Mouse (Mus musculus): ENCODE results near the gene Gm49721. TPM values are rescaled to one million over a fixed set of nuclear protein-coding genes. Genes with fewer than 3 reads are reported as not detected.
"Not testable (repeated sequence)": the region's sequence is repeated elsewhere in the genome, so short reads cannot be mapped to it uniquely, and the experiment has no call there.

The Gm49721 gene
- polyA plus RNA-seq (2015; fragmentation: Nextera tagmentation; extraction: Ambion mirVana), result 0.61 TPM in 1 of 2 replicates, not detected in the other

DNA sequence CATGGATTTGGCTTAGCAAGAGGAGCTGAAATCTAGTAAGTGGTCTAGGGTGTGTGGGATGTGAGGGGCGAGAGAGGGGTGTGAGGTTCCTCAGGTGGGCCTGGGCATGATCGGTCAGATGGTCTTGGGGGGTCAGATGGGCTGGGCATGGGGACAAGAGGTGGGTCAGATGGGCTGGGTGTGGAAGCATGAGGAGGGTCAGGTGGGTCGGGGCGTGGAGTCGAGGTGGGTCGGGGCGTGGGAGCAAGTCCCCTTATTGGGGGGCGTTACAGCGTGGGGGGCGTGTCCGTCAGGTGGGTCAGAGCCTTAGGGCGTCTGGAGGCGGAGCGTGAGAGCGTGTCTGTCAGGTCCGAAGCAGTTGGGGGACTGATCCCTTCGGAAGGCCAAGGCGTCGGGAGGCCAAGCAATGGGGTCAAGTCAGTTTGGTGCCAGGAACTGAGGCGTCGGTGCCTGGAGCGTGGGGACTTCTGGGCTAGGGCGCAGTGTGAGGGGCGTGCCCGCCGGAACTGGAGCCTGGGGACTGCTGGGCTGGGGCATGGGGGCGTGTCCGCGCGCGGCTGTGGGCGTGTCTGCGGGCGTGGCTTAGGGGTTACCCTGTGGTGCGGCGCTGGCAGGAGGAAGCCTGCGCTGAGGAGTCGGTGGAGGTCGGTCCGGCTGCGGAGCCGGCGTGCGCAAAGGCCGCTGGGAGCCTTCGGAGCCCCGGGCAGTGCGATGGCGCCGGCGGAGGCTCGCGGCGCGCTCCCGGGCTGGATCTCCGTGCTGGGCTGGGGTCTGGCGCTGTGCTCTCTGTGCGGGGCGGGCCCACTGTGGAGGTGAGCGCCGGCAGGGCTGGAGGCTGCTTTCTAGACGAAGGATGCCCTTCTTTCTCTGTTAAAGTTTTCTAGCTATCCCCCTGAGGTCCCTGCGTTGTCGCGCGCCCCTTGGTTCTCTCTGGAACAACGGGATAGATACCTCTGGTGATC lies at the start of gene Gm49721:
TSS of gene Gm49721 (plus strand) at position 618 of the 962 bp plus-strand sequence.
- 1% methylated on average over 52 of the region's 68 CpGs for WGBS
- Histone ChIP-seq H3K4me3 (peak within 1 kb of the TSS; percentile 53), H3K4me2 (peak within 1 kb of the TSS; percentile 58), H3K9ac (peak within 1 kb of the TSS; percentile 77)
- H3K36me3 ChIP-seq, H3K27me3 ChIP-seq, H3K9me3 ChIP-seq, H3K27ac ChIP-seq, H3K4me1 ChIP-seq: not testable (repeated sequence)
- ATAC-seq (ENCODE audit: insufficient number of reproducible peaks, insufficient read depth, low FRiP score, low TSS enrichment, low read depth), result peak; percentile 95

DNA sequence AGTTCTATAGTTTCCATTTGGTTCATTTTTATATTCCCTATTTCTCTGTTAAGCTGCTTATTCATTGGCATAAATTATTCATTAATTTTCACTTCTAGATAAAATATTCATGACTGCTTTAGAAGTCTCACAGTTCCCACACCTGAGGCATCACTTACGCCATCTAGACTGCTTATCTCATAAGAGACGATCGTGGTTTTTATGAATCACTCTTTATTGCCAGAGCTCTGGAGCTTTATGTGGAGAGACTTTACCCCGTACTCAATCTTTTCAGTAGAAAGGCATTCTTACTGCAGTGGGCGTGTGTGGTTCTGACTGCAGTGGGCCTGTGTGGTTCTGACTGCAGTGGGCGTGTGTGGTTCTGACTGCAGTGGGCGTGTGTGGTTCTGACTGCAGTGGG lies 47.1 kb upstream of the Gm49721 start:
- H3K27me3 ChIP-seq; ATAC-seq (ENCODE audit: insufficient number of reproducible peaks, insufficient read depth, low FRiP score, low TSS enrichment, low read depth): not testable (repeated sequence)
- 98% methylated on average over 7 of the region's 7 CpGs for WGBS

DNA sequence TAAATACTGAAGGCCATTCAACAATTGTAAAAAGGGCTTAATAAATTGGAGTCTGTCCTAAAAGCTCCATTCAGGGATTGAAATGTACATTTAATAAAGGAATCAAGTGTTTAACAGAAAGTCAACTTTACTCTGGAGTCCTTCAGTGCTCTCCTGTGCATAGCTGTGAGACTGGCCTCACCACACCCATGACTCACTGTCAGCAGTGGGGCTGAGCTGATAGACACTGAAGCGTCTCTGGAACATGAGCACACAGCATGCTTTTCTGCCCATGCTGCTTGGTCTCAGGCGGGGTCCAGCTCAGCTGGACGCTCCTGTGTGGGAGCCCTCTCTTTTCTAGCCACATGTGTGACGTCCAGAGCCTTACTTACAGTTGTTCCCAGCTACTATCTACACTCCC lies 36.1 kb upstream of the Gm49721 start:
- not testable (repeated sequence) for H3K36me3 ChIP-seq; ATAC-seq (ENCODE audit: insufficient number of reproducible peaks, insufficient read depth, low FRiP score, low TSS enrichment, low read depth)
- no CpG with 5 or more reads among the region's 4 CpGs for WGBS

More for the DNA sequence above, 47.1 kb upstream of the Gm49721 start:
- H3K27ac ChIP-seq, H3K9me3 ChIP-seq, H3K36me3 ChIP-seq, H3K4me2 ChIP-seq, H3K4me1 ChIP-seq, H3K9ac ChIP-seq, H3K4me3 ChIP-seq: not testable (repeated sequence)

DNA sequence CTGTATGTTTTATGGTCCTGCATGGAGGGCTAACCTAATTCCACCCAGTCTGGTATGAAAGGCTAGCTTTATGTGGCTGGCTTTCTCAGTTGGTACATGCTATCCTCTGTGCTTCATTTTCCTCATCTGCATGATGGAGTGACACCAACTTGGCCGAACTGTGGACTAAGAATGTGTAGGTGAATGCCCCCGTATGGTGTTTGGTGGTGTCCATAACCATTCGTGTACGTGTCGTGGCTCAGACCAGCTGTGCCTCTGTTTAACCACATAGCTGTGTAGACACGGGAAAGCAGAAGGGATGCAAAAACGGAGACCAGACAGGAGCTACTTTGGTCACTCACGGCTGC lies 31.1 kb upstream of the Gm49721 start:
- not testable (repeated sequence) for H3K9me3 ChIP-seq; ATAC-seq (ENCODE audit: insufficient number of reproducible peaks, insufficient read depth, low FRiP score, low TSS enrichment, low read depth); H3K27ac ChIP-seq; H3K36me3 ChIP-seq; H3K27me3 ChIP-seq; H3K4me1 ChIP-seq; H3K9ac ChIP-seq
- WGBS, result no CpG with 5 or more reads among the region's 8 CpGs
- H3K4me3 ChIP-seq, result peak overlapping the region; percentile 55
- H3K4me2 ChIP-seq, result peak overlapping the region; percentile 65

More for the DNA sequence above, 36.1 kb upstream of the Gm49721 start:
- not testable (repeated sequence) for H3K4me1 ChIP-seq, H3K27ac ChIP-seq, H3K9ac ChIP-seq, H3K4me2 ChIP-seq, H3K4me3 ChIP-seq, H3K27me3 ChIP-seq, H3K9me3 ChIP-seq

DNA sequence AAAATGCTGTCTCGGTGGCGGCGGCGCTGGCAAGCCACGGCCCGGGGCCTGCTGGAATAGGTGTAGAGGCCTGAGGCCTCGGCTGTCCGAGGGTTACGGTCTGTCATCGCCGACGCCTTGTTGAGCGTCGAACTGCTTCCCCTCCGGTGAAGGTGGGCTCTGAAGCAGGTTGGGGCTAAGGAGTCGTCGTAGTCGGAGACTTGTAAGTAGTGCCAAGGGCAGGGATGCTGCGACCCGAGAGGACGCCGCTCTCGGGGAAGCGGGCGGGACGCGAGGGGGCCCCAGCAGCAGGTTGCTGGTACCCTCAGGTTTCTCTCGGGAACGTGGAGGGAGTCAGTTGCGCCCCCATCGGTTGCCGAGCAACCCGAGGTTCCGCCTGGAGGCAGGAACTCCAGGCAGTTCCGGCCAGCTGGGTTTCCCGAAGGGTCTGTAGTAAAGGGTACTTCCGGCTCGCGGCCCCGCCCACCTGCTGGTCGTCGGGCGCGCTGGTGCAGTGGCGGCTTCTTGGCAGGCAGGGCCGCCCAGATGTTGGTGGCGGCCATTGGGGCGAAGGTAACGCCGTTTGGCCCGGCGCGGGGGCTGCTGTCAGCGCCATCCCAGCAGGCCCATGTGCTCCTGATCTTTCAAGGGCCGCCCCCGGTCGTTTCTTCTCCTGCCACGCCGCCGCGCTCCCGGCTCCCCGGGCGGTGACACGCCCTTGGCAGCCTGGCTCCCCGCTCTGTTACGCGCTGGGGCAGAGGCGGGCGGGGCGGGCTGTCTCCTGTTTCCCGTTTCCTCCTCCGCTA lies 30.5 kb upstream of the Gm49721 start, which contains the start of gene Rsph3b:
TSS of gene Rsph3b (minus strand) at position 699 of the 785 bp plus-strand sequence.
- H3K4me1 ChIP-seq, H3K9me3 ChIP-seq, H3K36me3 ChIP-seq, H3K27me3 ChIP-seq: not testable (repeated sequence)
- Histone ChIP-seq H3K9ac (peak within 1 kb of the TSS; percentile 70), H3K27ac (peak within 1 kb of the TSS; percentile 80), H3K4me2 (peak within 1 kb of the TSS; percentile 65), H3K4me3 (peak within 1 kb of the TSS; percentile 55)
- WGBS, result under 1% methylated on average over 71 of the region's 73 CpGs
- peak; percentile 91 for ATAC-seq (ENCODE audit: insufficient number of reproducible peaks, insufficient read depth, low FRiP score, low TSS enrichment, low read depth)

DNA sequence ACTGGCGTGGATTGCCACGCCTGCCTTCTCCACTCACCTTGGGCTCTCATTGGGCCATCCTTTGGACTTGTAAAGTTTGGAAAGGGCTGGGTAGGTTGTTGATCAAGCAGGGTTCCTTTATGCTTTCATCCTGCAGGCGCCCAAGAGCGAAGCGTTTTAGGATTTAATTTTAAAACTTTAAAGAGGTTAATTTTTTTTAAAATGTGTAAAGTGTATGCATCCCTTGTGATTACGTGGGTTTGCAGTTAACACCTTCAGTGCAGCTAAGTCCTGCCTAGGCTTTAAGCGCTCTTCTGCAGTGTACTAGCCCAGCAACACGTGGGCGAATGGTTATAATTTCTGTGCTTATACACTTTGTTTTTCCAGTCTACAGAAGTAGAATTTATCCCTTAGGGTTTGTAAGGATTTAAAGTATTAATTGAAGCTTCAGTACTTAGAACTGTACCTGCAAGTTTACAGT lies 29.9 kb upstream of the Gm49721 start:
- H3K36me3 ChIP-seq; ATAC-seq (ENCODE audit: insufficient number of reproducible peaks, insufficient read depth, low FRiP score, low TSS enrichment, low read depth); H3K27me3 ChIP-seq; H3K4me1 ChIP-seq; H3K9me3 ChIP-seq: not testable (repeated sequence)
- peak overlapping the region; percentile 55 for H3K4me3 ChIP-seq
- peak overlapping the region; percentile 80 for H3K27ac ChIP-seq
- peak overlapping the region; percentile 65 for H3K4me2 ChIP-seq
- peak overlapping the region; percentile 70 for H3K9ac ChIP-seq
- WGBS, result 9% methylated on average over 9 of the region's 9 CpGs

DNA sequence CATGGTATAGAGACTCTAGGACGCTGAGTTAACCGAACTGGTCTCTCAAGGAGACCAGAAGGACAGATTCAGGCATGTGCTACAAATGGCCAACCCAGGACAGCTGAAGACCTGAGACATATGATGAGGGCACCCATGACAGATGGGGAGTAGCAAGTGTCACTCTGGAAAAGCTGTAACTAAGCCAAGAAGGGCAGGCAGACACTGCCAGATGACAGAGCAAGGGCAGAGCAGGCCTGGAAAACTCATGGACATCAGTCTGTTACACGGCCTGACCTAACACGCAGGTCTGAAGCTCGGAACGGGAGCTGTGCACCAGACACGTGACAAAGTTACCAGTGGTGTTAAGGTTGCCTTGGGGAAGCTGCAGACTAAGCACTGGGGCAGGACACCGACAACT lies 19.8 kb upstream of the Gm49721 start:
- not testable (repeated sequence) for H3K27ac ChIP-seq; H3K36me3 ChIP-seq; ATAC-seq (ENCODE audit: insufficient number of reproducible peaks, insufficient read depth, low FRiP score, low TSS enrichment, low read depth); H3K27me3 ChIP-seq; H3K9ac ChIP-seq; H3K9me3 ChIP-seq; H3K4me2 ChIP-seq; H3K4me3 ChIP-seq; H3K4me1 ChIP-seq
- WGBS, result 94% methylated on average over 7 of the region's 8 CpGs

DNA sequence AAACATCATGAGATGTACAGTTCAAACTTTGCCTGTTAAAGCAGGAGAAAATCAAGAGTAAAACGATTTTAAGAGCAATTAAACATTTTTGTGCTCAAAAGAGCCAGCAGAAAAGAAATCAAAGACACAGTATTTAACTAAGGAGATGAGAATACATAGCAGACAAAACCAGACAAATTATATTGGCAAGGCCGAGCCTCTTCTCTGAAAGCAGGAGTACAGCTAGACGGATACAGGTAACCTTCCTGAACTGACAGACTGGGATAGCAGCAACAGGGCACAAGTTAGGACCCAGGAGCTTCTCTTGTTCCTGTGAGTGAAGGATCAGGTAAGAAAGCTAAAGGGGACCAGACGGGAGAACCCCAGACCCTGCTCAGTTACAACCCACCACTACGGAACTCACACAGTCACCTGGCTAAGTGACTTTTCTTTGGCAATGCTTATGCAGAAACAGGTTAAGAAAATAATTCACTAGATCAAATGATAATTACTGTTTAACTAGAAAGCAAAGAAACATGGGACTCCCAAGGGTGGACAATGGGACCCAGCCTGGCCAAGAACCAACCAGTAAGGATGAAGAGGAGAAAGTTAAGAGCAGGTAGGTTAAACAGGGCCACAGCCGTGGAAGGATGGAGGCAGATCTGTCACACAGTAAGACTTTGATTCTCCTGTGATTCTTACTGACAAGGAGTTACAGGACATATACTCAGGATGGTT lies 19.0 kb upstream of the Gm49721 start:
- Histone ChIP-seq H3K4me2 (peak overlapping the region; percentile 54), H3K4me3 (peak overlapping the region; percentile 49)
- not testable (repeated sequence) for H3K36me3 ChIP-seq; ATAC-seq (ENCODE audit: insufficient number of reproducible peaks, insufficient read depth, low FRiP score, low TSS enrichment, low read depth); H3K9ac ChIP-seq; H3K4me1 ChIP-seq; H3K27me3 ChIP-seq; H3K9me3 ChIP-seq; H3K27ac ChIP-seq
- 57% methylated on average over 5 of the region's 6 CpGs for WGBS

DNA sequence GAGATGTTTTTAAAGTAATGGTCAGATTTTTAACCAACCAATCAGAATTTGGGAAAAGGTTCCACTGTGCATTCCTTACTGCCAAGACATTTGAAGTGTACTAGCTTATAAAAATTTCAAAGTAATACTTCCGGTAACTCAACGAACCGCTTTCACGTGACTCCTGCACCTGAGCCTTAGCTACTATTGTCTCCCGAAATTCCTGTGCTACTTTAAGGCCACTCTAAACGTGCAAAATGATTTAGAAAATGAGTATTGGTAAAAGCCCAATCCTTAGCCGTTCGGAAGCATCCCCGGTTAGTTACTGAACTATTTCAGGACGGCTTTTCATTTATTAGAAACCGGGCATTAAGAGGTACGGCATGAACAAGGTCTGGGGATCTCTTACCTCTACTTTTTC lies 18.4 kb upstream of the Gm49721 start:
- not testable (repeated sequence) for H3K36me3 ChIP-seq; H3K27ac ChIP-seq; H3K4me1 ChIP-seq; H3K27me3 ChIP-seq; ATAC-seq (ENCODE audit: insufficient number of reproducible peaks, insufficient read depth, low FRiP score, low TSS enrichment, low read depth); H3K9me3 ChIP-seq
- WGBS, result under 1% methylated on average over 12 of the region's 12 CpGs
- H3K4me2 ChIP-seq, result peak overlapping the region; percentile 54
- H3K4me3 ChIP-seq, result peak overlapping the region; percentile 49
- H3K9ac ChIP-seq, result peak overlapping the region; percentile 71; the same call in 1 of the 2 replicates

DNA sequence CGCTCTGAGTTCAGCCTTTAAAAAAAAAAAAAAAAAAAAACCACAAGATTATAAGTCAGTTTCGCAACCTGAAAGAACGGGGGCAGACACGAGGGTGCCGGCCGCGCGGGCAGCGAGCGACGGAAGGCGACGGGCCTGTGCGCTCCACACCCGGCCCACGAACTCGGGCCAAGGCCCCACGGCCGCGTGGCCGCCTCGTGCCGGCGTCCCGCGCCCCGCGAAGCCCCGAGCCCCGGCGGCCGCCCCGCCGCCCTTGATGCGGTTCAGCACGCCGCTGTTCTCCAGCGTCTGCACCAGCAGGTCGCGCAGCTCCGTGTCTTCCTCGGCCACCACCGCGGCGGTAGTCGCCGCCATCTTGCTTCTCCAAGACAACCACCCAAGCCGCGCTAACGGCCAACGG lies 17.9 kb upstream of the Gm49721 start, which contains the start of gene Tagap1:
TSS of gene Tagap1 (minus strand) at position 381 of the 400 bp plus-strand sequence.
- not testable (repeated sequence) for H3K9me3 ChIP-seq, H3K4me1 ChIP-seq, H3K27me3 ChIP-seq, H3K36me3 ChIP-seq
- Histone ChIP-seq H3K9ac (peak within 1 kb of the TSS; percentile 71), H3K4me2 (peak within 1 kb of the TSS; percentile 54), H3K27ac (peak within 1 kb of the TSS; percentile 57; the same call in 1 of the 2 replicates), H3K4me3 (peak within 1 kb of the TSS; percentile 49)
- peak; percentile 56 for ATAC-seq (ENCODE audit: insufficient number of reproducible peaks, insufficient read depth, low FRiP score, low TSS enrichment, low read depth)
- WGBS, result under 1% methylated on average over 41 of the region's 51 CpGs

All from embryonic facial prominence, embryonic 13.5 days (tissue).